Mouse (Mus musculus): ENCODE data around the gene Nfat5.
A peak's percentile ranks its signal among the peaks of the same experiment; 100 is the strongest.

Gene Nfat5

DNA sequence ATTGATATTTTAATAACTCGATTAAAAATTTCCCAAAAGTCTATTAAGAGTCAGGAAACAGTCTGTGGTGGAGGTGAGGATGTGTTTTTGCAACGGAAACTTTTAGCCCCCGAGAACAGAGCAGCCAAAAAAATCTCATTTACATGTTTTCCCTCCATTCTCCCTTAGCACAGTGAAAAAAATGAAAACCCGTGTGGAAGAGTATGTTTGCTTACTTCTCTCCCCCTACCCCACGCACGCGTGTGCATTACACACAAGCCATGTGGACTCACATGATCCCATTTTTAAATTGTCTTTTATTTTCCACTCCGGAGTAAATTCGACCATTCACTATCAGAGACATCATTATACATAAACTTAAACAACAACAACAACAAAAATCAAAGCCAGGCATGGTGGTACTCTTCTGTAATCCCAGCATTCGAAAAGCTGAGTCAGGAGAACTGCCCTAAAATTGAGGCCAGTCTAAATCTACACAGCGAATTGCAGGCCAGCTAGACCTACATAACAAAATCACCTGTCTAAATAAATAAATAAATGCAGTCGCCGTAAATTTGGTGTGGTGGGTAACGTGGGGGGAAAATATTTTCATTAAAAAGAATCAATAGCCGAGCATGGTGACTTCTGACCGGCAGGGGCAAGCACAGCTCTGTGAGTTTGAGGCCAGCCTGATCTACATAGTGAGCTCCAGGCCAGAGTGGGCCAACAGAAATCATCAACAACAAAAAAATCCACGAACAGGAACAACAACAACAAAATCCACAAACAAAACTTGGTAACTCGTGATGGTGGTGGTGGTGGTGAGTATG is 947 bp upstream of the Nfat5 start:
- DNase-seq (ENCODE audit: low spot score in 2 of 2): peak; percentile 1 to 39

DNA sequence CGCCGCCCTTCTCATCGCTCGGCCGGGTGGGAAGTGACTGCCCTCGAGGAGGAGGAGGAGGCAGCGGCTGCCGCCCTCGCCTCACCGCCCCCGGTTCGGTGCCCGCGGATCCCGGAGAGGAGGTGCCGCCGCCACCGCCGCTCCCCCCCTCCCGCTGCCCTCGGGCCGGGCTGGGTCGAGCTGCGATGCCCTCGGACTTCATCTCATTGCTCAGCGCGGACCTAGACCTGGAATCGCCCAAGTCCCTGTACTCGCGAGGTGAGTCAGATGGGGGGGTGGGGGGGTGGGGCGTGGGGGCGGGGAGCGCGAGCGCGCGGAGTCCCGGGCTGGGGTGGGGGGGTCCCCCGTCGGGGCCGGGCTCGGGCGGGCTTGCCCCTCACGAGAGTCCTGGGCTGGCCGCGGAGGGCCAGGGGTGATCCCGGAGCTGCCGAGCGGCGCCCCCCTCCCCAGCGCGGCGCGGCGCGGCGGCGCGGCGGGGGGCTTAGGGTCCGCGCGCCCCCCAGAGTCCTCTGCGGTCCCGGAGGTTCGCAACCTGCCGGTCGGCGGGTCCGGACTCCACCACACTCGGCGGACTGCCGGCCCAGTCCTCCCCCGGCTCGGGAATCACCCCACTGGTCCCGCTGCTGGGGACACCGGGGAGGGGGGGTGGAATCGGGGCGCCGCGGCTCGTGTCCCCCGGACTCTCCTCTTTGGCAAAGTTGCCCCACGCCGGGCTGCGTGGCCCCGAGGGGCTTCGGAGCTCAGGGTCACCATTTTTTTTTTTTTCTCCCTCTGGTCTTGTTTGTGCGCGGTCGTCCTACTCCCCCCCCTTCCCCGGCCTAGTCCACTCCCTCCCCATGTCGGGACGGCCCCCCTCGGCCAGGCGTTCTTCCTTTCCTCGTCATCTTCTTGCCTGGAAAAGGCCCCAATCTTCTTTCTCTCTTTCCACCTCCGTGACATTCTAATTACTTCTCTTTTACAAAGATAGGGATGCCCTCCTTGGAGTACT is 665 bp downstream of the Nfat5 start:
- DNase-seq (ENCODE audit: low spot score in 2 of 2): peak; percentile 7 to 15

DNA sequence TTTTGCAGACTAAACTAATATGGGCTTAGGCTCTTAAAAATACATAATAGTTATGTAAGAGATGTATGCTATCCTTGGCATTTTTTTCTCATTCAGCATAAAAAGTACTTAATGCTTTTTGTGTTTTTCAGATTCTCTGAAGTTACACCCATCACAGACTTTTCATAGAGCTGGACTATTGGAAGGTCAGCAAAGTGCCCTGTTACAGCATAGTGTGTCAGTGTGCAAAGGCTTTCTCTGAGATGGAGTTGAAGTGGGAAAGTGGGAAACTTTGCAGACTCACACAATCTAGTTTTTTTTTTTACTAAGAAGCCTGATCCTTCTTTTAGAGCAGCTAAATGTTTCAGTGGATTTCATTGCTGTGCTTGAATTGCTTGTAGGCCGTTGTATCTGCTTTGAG is 2.2 kb downstream of the Nfat5 start:
- DNase-seq (ENCODE audit: low spot score in 2 of 2): no peak

DNA sequence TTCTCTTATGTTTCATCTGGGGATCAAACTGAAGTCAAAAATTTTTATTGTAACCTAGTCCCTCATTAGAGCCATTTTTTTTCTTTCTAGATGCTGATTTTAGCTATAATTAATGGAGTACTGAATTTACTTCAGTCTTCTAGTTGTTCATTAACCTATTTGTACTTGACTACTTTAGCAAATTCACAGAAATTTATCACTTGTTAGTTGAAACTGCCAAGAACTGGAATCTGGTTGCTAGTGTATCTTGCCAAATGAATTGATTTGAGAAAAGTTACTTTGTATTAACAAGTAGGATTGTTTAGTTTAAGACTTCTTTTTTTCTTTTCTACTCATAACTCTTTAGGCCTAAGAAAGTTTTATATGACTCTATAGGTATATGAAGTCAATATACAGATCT is 18.6 kb downstream of the Nfat5 start:
- DNase-seq (ENCODE audit: low spot score in 2 of 2): no peak

DNA sequence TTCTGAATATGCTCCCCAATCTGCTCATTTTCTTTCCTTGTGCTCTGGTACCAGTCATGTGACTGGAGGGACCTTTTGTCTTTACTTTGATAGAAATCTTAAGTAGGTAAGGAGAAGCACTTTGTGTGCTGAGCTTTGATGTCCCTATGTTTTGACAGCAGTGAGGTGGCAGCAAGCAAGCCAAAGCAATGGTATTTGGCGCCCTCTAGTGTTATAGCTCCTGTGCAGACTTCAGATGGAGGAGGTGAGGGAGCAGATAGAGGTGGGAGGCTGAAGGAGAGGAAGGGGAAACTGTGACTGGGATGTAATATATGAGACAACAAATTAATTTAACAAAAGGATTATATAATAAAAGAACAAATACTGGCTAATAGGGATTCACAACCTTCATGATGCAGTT is 30.9 kb downstream of the Nfat5 start:
- peak; percentile 64 to 78 for DNase-seq (ENCODE audit: low spot score in 2 of 2)

DNA sequence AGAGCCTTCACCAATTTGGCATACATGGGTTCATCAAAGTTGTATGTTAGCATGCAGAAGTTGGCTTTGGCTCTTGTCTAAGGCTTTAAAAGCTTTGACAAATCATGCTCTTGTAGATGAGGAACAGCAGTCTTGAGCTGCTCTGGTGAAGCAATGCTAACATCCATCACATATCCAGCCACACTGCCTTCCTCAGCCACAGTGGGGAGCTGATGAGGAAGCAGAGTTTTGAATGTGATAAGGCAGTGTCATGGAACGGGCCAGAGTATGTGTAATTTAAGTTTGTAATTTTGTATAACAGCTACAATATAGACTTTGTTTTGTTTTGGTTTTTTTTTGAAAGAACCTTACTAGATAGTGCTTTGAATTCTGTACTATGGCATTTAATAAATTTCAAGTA is 36.3 kb downstream of the Nfat5 start:
- DNase-seq (ENCODE audit: low spot score in 2 of 2): no peak

DNA sequence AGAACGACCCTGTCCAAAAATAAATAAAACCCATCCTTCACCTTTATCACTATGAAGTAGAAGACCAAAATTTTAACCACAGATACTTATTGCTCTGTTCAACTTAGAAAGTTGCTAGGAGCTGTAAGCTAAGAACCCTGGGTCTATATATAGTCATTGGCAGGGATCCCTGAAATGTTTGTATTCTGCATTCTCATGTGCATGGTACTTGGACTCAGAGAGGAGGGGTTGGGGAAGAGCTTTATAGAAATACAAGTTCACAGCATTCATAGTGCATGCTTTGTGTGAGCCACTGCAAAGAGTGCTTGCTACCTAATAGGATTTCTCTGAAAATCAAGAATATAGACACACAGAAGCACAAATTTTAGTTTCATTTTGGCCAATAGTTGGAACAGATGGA is 43.2 kb downstream of the Nfat5 start:
- DNase-seq (ENCODE audit: low spot score in 2 of 2): no peak

DNA sequence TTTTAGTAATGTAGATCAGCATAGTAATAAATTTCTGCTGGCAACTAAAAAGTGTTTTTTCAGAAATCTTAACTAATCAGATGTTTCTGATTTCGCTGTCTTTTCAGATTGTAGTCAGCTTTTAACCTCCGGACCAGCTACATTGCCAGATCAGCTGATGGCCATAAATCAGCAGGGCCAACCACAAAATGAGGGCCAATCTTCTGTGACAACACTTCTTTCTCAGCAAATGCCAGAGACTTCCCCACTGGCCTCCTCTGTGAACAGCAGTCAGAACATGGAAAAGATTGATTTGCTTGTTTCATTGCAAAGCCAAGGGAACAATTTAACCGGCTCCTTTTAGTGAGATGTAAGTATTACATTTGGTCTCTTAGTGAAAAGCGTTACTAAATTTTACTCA is 77.0 kb downstream of the Nfat5 start:
- no peak for DNase-seq (ENCODE audit: low spot score in 2 of 2)

DNA sequence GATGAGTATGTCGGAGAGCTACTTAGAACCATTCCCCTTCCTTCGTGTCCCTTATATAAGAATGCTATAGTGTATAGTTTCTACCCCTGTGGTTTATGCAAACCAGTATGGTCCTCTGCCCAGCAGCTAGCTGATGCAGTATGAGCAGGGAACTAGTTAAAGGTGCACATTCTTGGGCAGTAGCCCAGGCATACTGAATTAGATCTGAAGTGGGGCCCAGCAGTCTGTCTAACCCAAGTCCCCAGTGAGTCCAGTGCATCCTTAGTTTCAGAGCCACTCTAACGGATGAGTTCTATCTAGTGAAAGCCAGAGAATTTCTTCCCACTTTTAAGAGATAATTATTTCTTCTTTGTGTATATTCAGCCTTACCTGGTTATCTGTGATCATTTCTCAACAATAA is 84.1 kb downstream of the Nfat5 start:
- DNase-seq (ENCODE audit: low spot score in 2 of 2): no peak

DNA sequence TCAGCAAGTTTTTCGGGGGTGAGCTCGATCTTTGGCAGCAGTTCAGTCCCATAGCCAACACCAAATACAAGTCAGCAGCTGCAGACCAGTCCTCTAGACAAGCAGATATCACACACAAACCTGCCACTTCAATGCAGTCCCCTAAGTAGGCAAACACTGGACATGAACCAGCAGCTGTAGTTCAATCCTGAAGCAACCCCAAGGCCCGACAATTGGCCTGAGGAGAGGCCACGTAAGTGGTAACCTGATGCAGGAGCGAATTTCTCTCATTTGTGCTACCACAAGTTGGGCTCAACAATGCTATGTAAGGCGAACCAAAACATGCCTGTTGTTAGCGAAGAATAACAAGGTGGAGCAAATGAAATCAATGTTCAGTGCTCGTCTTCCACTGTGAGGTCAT is 87.5 kb downstream of the Nfat5 start:
- no peak for DNase-seq (ENCODE audit: low spot score in 2 of 2)

DNA sequence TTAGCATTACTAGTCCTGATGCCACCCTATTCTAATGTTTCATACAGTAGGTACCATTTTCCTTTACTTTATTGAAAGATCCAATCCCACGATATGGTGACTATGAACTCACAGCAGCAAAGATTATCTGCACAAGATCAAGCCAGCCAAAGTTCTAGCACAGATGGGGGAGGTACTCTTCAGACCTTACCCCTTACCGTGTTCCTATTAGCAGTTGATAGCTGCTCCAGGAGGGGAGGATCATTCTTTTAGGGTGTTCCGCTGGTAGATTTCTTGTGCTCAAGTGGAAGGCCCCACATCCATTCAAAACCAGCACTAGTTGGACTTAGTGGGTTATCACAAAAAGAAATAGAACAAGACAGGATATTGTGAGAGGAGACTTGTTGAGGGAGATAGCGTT is 88.4 kb downstream of the Nfat5 start:
- DNase-seq (ENCODE audit: low spot score in 2 of 2): no peak

DNA sequence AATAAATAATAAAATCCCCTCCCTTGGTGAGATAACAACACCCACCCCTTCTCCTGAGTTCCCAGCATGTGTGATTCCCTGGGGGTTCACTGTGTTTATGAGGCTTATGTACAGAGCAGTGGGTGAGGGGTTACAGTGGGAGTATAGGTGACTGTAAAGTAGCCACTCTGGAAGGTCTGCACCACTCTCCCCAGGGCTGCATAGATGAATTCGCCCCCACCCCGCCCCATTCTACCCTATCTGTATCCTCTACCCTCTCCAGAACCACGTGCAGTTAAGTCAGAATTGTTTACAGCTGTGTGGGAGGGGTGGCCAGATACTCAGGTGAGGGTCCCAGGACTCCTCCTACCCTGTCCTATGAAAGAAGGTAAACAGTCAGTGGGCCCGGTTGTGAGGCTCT is 89.6 kb downstream of the Nfat5 start:
- DNase-seq (ENCODE audit: low spot score in 2 of 2): no peak

DNA sequence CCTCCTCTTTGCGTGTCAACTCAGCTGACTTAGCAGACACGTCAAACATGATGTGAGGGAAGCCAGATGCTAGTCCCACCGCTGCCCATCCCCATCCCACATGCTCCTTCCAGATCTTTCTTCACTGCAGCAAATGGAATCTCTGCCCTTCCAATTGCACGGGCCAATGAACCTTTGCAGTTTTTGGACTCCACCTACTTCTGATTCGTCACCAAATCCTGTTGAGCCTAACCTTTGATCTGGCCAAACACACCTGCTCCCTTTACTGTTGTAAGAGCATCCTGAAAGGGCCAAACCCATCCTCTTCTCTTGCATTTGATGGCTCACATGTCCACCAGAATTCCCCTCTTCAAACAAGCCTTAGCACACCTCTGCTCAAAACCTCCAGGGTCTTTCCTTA is 91.4 kb downstream of the Nfat5 start:
- DNase-seq (ENCODE audit: low spot score in 2 of 2): no peak

DNA sequence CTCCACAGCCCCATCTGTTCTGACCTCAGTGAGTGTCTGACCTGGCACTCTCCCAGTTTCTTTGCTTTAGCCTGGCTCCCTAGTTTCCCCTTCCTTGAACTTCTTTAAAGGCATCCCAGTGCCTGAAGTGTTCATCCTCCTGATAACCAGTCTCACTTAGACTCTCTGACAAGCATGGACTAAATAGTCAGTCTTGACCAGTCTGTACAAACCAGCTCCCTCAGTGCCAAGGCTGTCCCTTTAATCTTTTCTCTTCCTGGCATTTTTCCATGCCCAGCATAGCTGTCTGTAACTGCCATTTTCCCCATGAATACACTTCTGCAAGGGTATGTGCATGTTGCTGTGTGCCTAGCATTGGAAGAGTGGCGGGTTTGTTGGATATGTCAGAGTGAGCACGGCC is 91.8 kb downstream of the Nfat5 start:
- no peak for DNase-seq (ENCODE audit: low spot score in 2 of 2)

DNA sequence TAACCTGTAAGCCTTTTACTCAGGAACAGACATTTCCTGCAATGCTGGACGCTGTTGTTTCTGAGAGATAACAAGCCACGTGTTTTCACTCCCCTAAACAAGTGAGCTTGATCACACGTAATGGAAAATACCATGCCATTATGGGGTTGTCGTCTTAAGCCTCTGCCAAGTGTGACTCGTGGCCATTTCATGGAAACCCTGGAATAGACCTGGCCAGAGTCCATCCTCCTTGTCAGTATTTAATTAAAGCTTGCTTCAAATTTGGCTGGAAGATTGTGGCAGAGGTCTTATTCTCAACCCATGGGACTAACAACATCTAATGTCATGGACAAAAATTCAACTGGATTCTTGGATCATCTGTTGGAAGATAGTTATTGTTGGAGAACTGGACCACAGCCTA is 92.9 kb downstream of the Nfat5 start:
- no peak for DNase-seq (ENCODE audit: low spot score in 2 of 2)

DNA sequence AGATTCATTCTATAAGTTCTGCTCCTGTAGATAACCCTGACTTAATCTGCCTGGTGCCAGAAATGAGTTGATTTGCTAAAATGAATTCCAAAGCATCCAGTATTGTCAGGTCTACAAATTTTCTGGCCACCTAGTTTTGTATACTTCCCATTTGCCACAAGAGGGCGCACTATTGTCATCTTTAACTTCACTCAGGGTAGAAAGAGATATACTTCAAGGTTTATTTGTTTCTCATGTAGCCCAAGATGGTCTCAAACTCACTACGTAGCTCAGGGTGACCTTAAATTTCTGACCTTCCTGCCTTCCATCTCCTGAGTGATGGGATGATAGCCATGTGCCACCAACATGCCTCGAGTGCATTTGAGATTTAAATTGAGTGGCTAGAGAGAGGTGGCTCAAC is 93.4 kb downstream of the Nfat5 start:
- DNase-seq (ENCODE audit: low spot score in 2 of 2): peak in 1 of 2 experiments; percentile 8

DNA sequence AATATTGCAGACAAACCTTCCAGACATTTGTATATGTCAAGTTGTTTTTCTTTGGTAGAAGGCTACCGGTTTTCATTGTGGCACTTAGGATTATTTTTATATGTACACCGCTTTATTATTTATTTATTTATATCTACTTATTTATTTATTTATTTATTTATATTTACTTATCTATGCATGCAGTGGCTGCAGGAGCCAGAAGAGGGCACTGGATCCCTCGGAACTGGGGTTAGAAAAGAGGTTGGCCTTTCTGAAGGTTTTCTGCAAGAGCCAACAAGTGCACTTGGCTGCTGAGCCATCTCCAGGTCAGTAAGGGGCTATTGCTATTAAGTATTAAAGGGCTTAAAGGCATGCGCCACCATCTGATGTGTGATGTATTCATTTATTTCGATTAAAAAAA is 94.6 kb downstream of the Nfat5 start:
- peak in 1 of 2 experiments; percentile 2 for DNase-seq (ENCODE audit: low spot score in 2 of 2)

DNA sequence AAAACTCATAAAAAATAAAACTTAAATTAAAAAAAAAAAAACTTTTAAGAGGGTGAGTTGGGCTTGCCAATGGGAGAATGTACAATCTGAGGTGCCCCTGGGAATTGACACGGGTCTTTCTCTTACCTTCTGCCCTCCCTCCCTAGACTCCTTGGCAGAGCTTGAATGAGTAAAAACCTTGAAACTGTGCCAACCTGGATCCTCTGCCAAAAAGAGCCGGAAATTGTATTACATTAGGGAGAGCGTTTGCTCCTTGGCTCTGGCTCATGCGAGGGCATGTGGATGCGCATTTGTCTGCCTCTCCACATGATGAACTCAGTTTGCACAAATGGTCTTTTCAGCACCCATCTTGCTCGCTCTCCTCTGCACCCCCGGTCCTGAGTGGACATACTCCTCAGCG is 96.3 kb downstream of the Nfat5 start:
- DNase-seq (ENCODE audit: low spot score in 2 of 2): no peak

DNA sequence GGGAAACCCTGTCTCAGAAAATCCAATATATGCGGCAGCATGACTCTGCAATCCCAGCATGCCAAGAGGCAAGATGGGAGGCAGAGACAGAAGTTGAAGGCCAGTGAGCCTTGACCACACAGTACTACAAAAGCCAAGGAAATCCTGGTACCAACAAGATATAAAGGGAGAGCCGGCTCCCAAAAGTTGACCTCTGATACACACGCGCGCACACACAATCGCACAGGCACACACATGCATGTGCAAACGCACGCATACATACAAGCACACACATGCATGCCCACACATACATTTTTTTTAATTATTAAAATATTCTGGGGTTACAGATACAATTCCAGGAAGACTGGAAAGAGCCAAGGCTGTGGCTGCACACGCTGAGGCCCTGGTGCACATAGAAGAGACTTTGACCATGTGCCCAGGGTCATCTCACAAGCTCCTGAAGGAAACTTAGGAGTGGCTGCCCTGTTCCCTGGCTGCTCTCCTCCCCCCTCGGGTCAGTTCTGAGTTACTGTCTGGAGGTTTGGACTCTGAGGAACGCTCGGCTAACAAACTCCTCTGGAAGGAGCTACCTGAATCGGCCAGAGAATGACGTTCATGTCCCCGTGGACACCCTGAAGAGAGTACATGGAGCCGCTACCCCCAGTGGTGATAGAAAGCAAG is 97.3 kb downstream of the Nfat5 start:
- no peak for DNase-seq (ENCODE audit: low spot score in 2 of 2)

DNA sequence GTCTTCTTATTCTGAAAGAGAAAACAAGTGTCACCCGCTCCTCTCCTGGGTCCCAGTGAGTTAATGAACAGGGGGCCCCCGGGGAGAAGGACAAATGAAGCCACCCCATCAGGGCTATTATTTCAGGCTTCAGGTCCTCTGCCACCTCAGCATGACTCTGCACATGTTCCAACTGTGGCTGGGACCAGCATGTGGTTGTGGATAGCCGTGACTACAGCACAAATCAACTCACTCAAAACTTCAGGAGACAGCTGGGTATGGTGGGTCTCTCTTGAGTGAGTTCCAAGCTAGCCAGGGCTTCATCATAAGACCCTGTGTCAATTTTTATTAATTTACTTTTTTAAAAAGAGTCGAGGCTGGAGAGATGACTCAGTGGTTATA is 97.9 kb downstream of the Nfat5 start:
- DNase-seq (ENCODE audit: low spot score in 2 of 2): no peak

DNA sequence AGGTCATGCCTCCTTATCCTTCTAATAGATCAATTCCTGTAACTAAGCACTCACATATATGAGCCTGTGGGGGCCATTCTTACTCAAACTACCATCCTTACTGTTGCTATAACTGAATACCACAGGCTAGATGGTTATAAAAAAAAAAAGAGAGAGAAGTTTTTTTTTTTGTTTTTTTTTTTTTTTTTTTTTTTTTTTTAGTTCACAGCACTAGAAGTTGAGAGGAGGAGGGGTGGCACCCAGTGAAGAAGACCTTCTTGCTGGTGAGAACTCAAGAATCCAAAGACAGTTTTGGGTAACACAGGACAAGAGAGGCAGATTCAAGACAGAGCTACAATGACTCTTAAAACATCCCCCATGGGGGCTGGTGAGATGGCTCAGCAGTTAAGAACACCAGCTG is 102.1 kb downstream of the Nfat5 start:
- no peak for DNase-seq (ENCODE audit: low spot score in 2 of 2)

DNA sequence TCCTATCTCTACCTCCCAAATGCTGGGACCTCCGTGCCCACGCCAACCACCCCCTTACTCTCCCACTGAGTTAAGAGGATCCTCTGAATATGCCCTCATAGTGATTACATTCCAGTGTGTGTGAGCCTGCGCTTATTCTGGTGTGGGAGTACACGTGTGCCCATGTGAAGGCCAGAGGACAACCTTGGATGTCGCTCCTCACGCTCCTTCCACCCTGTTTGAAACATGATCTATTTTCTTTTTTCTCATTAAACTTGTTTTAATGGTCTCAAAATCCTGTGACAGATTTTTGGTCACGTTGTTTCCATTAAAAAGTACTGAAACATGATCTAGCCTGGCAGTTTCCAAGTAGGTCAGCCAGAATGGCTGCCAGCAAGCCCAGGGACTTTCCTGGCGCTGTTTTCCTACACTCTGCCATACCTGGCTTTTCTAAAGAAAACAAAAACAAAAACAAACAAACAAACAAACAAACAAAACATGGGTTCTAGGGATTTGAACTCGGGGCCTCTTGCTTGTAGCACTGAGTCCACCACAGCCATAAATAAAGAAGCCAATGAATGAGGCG is 102.9 kb downstream of the Nfat5 start:
- no peak for DNase-seq (ENCODE audit: low spot score in 2 of 2)

Measured in natural killer cell, adult 2 months (primary cell).